ENCODE assay signal across 18 mouse cellular contexts in the genomic region with DNA sequence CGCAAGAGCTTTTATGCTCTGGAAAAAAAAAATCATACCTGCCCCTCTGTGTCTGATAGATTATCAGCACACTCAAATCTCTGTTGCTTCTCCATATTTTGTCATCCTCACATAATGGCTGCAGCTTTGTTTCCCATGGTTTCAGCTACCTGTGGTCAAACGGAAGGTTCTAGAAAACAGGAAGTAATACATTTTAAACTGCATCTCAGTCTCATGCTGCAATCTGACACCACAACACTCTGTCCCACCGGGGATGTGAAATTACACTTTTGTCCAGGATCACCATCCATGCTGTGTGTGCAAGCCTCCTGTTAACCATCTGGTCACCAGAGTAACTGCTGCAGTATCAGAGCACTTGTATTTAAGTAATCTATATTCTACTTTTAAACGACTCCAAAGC.
DNase-seq lines count a peak whose midpoint lies in the region; ATAC-seq lines count a peak whose summit lies in the region.
"Had no signal": no experiment of that assay in that cellular context is flagged by ENCODE, and none has a peak within 500 bp of the region (broad histone marks: within the 10 kb centered on the region; RNA-seq: fewer than 3 reads in every experiment).

No protein-coding gene starts in this region.

- no peak for ATAC-seq in embryonic facial prominence, embryonic 11.5 days (replicated peaks; ENCODE audit: insufficient number of reproducible peaks, low FRiP score, low TSS enrichment, low read depth)
- no peak; the same call in 1 of the 2 replicates for ATAC-seq in midbrain, embryonic 11.5 days (ENCODE audit: low FRiP score)
- ATAC-seq in neural tube, embryonic 11.5 days (ENCODE audit: insufficient read depth, low FRiP score, low TSS enrichment), result 0 out of 2 replicates have a peak, but pooled peaks have one; percentile 1
- ATAC-seq: intestine, postnatal 0 days had no signal

- no peak overlapping the region for H3K27ac ChIP-seq in embryonic facial prominence, embryonic 11.5 days (replicated peaks; ENCODE audit: low read depth, low read length)
- H3K27ac ChIP-seq in embryonic facial prominence, embryonic 10.5 days (replicated peaks), result no peak overlapping the region
- 0 out of 2 replicates have a peak overlapping the region, but pooled peaks have one; percentile 59 for H3K27ac ChIP-seq in midbrain, embryonic 10.5 days (replicated peaks)
- no peak overlapping the region for H3K27ac ChIP-seq in midbrain, embryonic 11.5 days (ENCODE audit: low read depth, low read length)
- peak overlapping the region; percentile 4; the same call in 1 of the 2 replicates for H3K27ac ChIP-seq in neural tube, embryonic 11.5 days (ENCODE audit: low read depth, low read length)
- H3K27ac ChIP-seq: embryonic facial prominence, embryonic 15.5 days; heart, embryonic 15.5 days had no signal

- 36% methylated on average over 4 of the region's 4 CpGs for WGBS in embryonic facial prominence, embryonic 11.5 days
- 51% methylated on average over 4 of the region's 4 CpGs for WGBS in embryonic facial prominence, embryonic 10.5 days
- 55% methylated on average over 4 of the region's 4 CpGs for WGBS in midbrain, embryonic 10.5 days
- 47% methylated on average over 4 of the region's 4 CpGs for WGBS in midbrain, embryonic 11.5 days
- WGBS in neural tube, embryonic 11.5 days, result 32% methylated on average over 4 of the region's 4 CpGs

- no peaks in the 10 kb centered on the region for H3K36me3 ChIP-seq in embryonic facial prominence, embryonic 11.5 days (replicated peaks; ENCODE audit: control insufficient read depth, insufficient read depth, low read depth, low read length)
- H3K36me3 ChIP-seq in embryonic facial prominence, embryonic 10.5 days (replicated peaks), result no peaks in the 10 kb centered on the region
- H3K36me3 ChIP-seq in midbrain, embryonic 10.5 days, result no peaks in the 10 kb centered on the region
- H3K36me3 ChIP-seq in midbrain, embryonic 11.5 days (ENCODE audit: control insufficient read depth, insufficient read depth, low read length), result no peaks in the 10 kb centered on the region
- H3K36me3 ChIP-seq in neural tube, embryonic 11.5 days (ENCODE audit: control insufficient read depth, insufficient read depth, low read length), result no peaks in the 10 kb centered on the region
- H3K36me3 ChIP-seq: embryonic facial prominence, embryonic 15.5 days; heart, embryonic 15.5 days; midbrain, embryonic 12.5 days had no signal

- no peak overlapping the region for H3K9ac ChIP-seq in embryonic facial prominence, embryonic 11.5 days (replicated peaks; ENCODE audit: low read length)
- H3K9ac ChIP-seq in midbrain, embryonic 11.5 days (ENCODE audit: low read length), result no peak overlapping the region
- H3K9ac ChIP-seq in neural tube, embryonic 11.5 days (ENCODE audit: low read length), result no peak overlapping the region
- H3K9ac ChIP-seq: embryonic facial prominence, embryonic 15.5 days; heart, embryonic 15.5 days; midbrain, embryonic 12.5 days had no signal

- H3K27me3 ChIP-seq in embryonic facial prominence, embryonic 11.5 days (ENCODE audit: control insufficient read depth, insufficient read depth, low read length), result no peaks in the 10 kb centered on the region
- no peaks in the 10 kb centered on the region for H3K27me3 ChIP-seq in embryonic facial prominence, embryonic 10.5 days (replicated peaks; ENCODE audit: low read depth, poor library complexity, severe bottlenecking)
- H3K27me3 ChIP-seq in midbrain, embryonic 10.5 days (ENCODE audit: low read depth, poor library complexity, severe bottlenecking), result no peaks in the 10 kb centered on the region
- no peaks in the 10 kb centered on the region for H3K27me3 ChIP-seq in midbrain, embryonic 11.5 days (ENCODE audit: control insufficient read depth, insufficient read depth, low read length)
- no peaks in the 10 kb centered on the region for H3K27me3 ChIP-seq in neural tube, embryonic 11.5 days (ENCODE audit: control insufficient read depth, insufficient read depth, low read length)
- H3K27me3 ChIP-seq: embryonic facial prominence, embryonic 15.5 days; heart, embryonic 15.5 days; midbrain, embryonic 12.5 days had no signal

- H3K4me2 ChIP-seq in embryonic facial prominence, embryonic 11.5 days (ENCODE audit: low read depth, low read length), result no peak overlapping the region
- no peak overlapping the region for H3K4me2 ChIP-seq in midbrain, embryonic 11.5 days
- no peak overlapping the region for H3K4me2 ChIP-seq in neural tube, embryonic 11.5 days (ENCODE audit: low read depth)
- H3K4me2 ChIP-seq: embryonic facial prominence, embryonic 15.5 days; heart, embryonic 15.5 days had no signal

- H3K4me3 ChIP-seq in embryonic facial prominence, embryonic 11.5 days (ENCODE audit: low read depth, low read length), result no peak overlapping the region
- no peak overlapping the region for H3K4me3 ChIP-seq in embryonic facial prominence, embryonic 10.5 days
- no peak overlapping the region for H3K4me3 ChIP-seq in midbrain, embryonic 10.5 days
- H3K4me3 ChIP-seq in midbrain, embryonic 11.5 days (ENCODE audit: low read depth, low read length), result no peak overlapping the region
- H3K4me3 ChIP-seq in neural tube, embryonic 11.5 days (ENCODE audit: low read depth, low read length), result no peak overlapping the region
- H3K4me3 ChIP-seq: embryonic facial prominence, embryonic 15.5 days; heart, embryonic 15.5 days; midbrain, embryonic 12.5 days had no signal

- H3K4me1 ChIP-seq in embryonic facial prominence, embryonic 11.5 days (ENCODE audit: control insufficient read depth, insufficient read depth, low read length), result no peaks in the 10 kb centered on the region
- peaks cover 22% of the 10 kb centered on the region for H3K4me1 ChIP-seq in embryonic facial prominence, embryonic 10.5 days
- H3K4me1 ChIP-seq in midbrain, embryonic 10.5 days, result peaks cover 25% of the 10 kb centered on the region
- H3K4me1 ChIP-seq in midbrain, embryonic 11.5 days (ENCODE audit: control insufficient read depth, insufficient read depth, low read length), result peaks cover 9% of the 10 kb centered on the region; the same call in 1 of the 2 replicates
- H3K4me1 ChIP-seq in neural tube, embryonic 11.5 days (ENCODE audit: control insufficient read depth, insufficient read depth, low read length), result peaks cover 3% of the 10 kb centered on the region; the same call in 1 of the 2 replicates

- H3K9me3 ChIP-seq in embryonic facial prominence, embryonic 11.5 days (replicated peaks; ENCODE audit: control insufficient read depth, low read length), result no peaks in the 10 kb centered on the region
- H3K9me3 ChIP-seq in embryonic facial prominence, embryonic 10.5 days, result no peaks in the 10 kb centered on the region
- no peaks in the 10 kb centered on the region for H3K9me3 ChIP-seq in midbrain, embryonic 10.5 days (replicated peaks)
- H3K9me3 ChIP-seq in midbrain, embryonic 11.5 days (ENCODE audit: control insufficient read depth, low read length), result no peaks in the 10 kb centered on the region
- H3K9me3 ChIP-seq in neural tube, embryonic 11.5 days (ENCODE audit: control insufficient read depth, low read length), result no peaks in the 10 kb centered on the region
- H3K9me3 ChIP-seq: embryonic facial prominence, embryonic 15.5 days; heart, embryonic 15.5 days; midbrain, embryonic 12.5 days had no signal

- peak; percentile 31 for DNase-seq in embryonic facial prominence, embryonic 11.5 days (ENCODE audit: low spot score)
- no peak for DNase-seq in embryonic facial prominence, embryonic 10.5 days (ENCODE audit: low spot score)
- no peak for DNase-seq in midbrain, embryonic 10.5 days (ENCODE audit: low spot score)
- DNase-seq in midbrain, embryonic 11.5 days (ENCODE audit: low spot score, missing footprints), result no peak
- peak; percentile 8 for DNase-seq in embryo, embryonic 9.5 days (ENCODE audit: extremely low spot score)
- DNase-seq in neural tube, embryonic 11.5 days (ENCODE audit: low spot score), result no peak
- DNase-seq in urinary bladder, adult 2 months (ENCODE audit: low spot score), result no peak
- DNase-seq in urinary bladder, postnatal 4 days (ENCODE audit: low spot score in 2 of 2), result no peak
- DNase-seq: cerebellum, adult 11 months; cerebellum, postnatal 14 days; gastrocnemius, postnatal 14 days; kidney, postnatal 14 days; lung, postnatal 14 days; right cerebral cortex, postnatal 14 days had no signal

Comparison
In these comparisons a context has a peak if more than half of its experiments do, and no peak if none do; other contexts are left out.
1. DNase-seq: peak in embryonic facial prominence, embryonic 11.5 days (single experiment) and embryo, embryonic 9.5 days (single experiment); none in embryonic facial prominence, embryonic 10.5 days (single experiment), midbrain, embryonic 10.5 days (single experiment), midbrain, embryonic 11.5 days (single experiment), neural tube, embryonic 11.5 days (single experiment), urinary bladder, adult 2 months (single experiment) and urinary bladder, postnatal 4 days (0 of 2).
2. H3K27ac ChIP-seq: peak in midbrain, embryonic 10.5 days (single experiment) and neural tube, embryonic 11.5 days (single experiment); none in embryonic facial prominence, embryonic 11.5 days (single experiment), embryonic facial prominence, embryonic 10.5 days (single experiment) and midbrain, embryonic 11.5 days (single experiment).